Mouse (Mus musculus) layer of hippocampus, postnatal 25 days (tissue): ENCODE measurements at regions not wholly inside any gene's neighbourhood (a gene's known extent, or its start where the extent isn't known, plus 50 kb on each side); places are given as distances from the start of the nearest gene placed in this dataset.

Source experiments
- DNase-seq, 2 experiments: peaks; one replicate each; pipeline ENCODE4 v3.0.0; 2022; ENCODE audit warnings: mixed read lengths in 2 of 2, low spot score in 1 of 2; ENCODE audit errors: extremely low spot score in 1 of 2

- no peak for DNase-seq
Observed at GRCm38 (mm10) chr2:146565693-146566092, 53.5 kb upstream of the Ralgapa2 start.

GRCm38 (mm10) chr2:146568171-146568842, 56.2 kb upstream of the Ralgapa2 start:
- no peak for DNase-seq

GRCm38 (mm10) chr2:146571036-146571435, 58.9 kb upstream of the Ralgapa2 start:
- no peak for DNase-seq

- DNase-seq, result peak in 1 of 2 experiments; percentile 12
Observed at GRCm38 (mm10) chr2:146571857-146572256, 59.7 kb upstream of the Ralgapa2 start.

- no peak for DNase-seq
Observed at GRCm38 (mm10) chr2:146575610-146576297, 63.6 kb upstream of the Ralgapa2 start.

- DNase-seq, result no peak
Observed at GRCm38 (mm10) chr2:146576298-146576905, 64.3 kb upstream of the Ralgapa2 start.

- no peak for DNase-seq
Observed at GRCm38 (mm10) chr2:146577096-146577495, 65.0 kb upstream of the Ralgapa2 start.

GRCm38 (mm10) chr2:146581220-146581619, 69.1 kb upstream of the Ralgapa2 start:
- DNase-seq, result no peak

GRCm38 (mm10) chr2:146583807-146584388, 71.8 kb upstream of the Ralgapa2 start:
- no peak for DNase-seq

GRCm38 (mm10) chr2:146586381-146586780, 74.2 kb upstream of the Ralgapa2 start:
- DNase-seq, result no peak

- DNase-seq, result no peak
Observed at GRCm38 (mm10) chr2:146586981-146587380, 74.8 kb upstream of the Ralgapa2 start.

- DNase-seq, result no peak
Observed at GRCm38 (mm10) chr2:146589860-146590259, 77.7 kb upstream of the Ralgapa2 start.

GRCm38 (mm10) chr2:146593291-146593690, 81.1 kb upstream of the Ralgapa2 start:
- no peak for DNase-seq

- DNase-seq, result no peak
Observed at GRCm38 (mm10) chr2:146594212-146594611, 82.1 kb upstream of the Ralgapa2 start.

- no peak for DNase-seq
Observed at GRCm38 (mm10) chr2:146595673-146596072, 83.5 kb upstream of the Ralgapa2 start.

GRCm38 (mm10) chr2:146606170-146606569, 94.0 kb upstream of the Ralgapa2 start:
- DNase-seq, result no peak

GRCm38 (mm10) chr2:146610896-146611295, 98.8 kb upstream of the Ralgapa2 start:
- DNase-seq, result no peak

GRCm38 (mm10) chr2:146611886-146612521, 99.9 kb upstream of the Ralgapa2 start:
- DNase-seq, result peak; percentile 59 to 85

GRCm38 (mm10) chr2:146612522-146613288, 100.6 kb upstream of the Ralgapa2 start:
- DNase-seq, result peak; percentile 29 to 71

GRCm38 (mm10) chr2:146621167-146621566, 109.0 kb upstream of the Ralgapa2 start:
- DNase-seq, result peak; percentile 24 to 68
